Mouse (Mus musculus) hindbrain, embryonic 13.5 days (tissue): Measurements from ENCODE around the gene Trmt1. TPM values are rescaled to one million over a fixed set of nuclear protein-coding genes. Genes with fewer than 3 reads are reported as not detected.

Experiments
- ATAC-seq: fragments of 200-750 bp; cut with Nextera tagmentation; 2 replicates; pipeline ENCODE4 v1.8.0; 2017; ENCODE audit warnings: moderate TSS enrichment; ENCODE audit not compliant: low FRiP score
- H3K27ac ChIP-seq: fragments of 300-500 bp; sonication (generic); 2 replicates; pipeline ENCODE4 v1.5.1; 2015; ENCODE audit warnings: inconsistent platforms, mild to moderate bottlenecking, moderate library complexity
- H3K27me3 ChIP-seq: fragments of 300-500 bp; sonication (generic); 2 replicates; pipeline ENCODE4 v1.6.1; 2015; ENCODE audit warnings: mild to moderate bottlenecking, inconsistent platforms
- H3K36me3 ChIP-seq: fragments of 300-500 bp; sonication (generic); 2 replicates; pipeline ENCODE4 v1.6.1; 2015; ENCODE audit warnings: mild to moderate bottlenecking, inconsistent platforms
- H3K4me1 ChIP-seq: fragments of 300-500 bp; sonication (generic); replicated peaks from 2 replicates; pipeline ENCODE4 v1.6.1; 2015; ENCODE audit warnings: inconsistent platforms
- H3K4me2 ChIP-seq: fragments of 300-500 bp; sonication (generic); 2 replicates; pipeline ENCODE4 v1.6.1; 2015; ENCODE audit warnings: inconsistent platforms, mild to moderate bottlenecking, moderate library complexity
- H3K4me3 ChIP-seq: fragments of 300-500 bp; sonication (generic); 2 replicates; pipeline ENCODE4 v1.5.1; 2015; ENCODE audit warnings: mild to moderate bottlenecking, inconsistent platforms
- H3K9ac ChIP-seq: fragments of 300-500 bp; sonication (generic); 2 replicates; pipeline ENCODE4 v1.6.1; 2015; ENCODE audit warnings: mild to moderate bottlenecking, inconsistent platforms
- H3K9me3 ChIP-seq: fragments of 300-500 bp; sonication (generic); 2 replicates; pipeline ENCODE4 v1.6.1; 2016; ENCODE audit warnings: inconsistent platforms
- WGBS: fragments of 180-500 bp; shearing (Covaris S2); methylation state at CpG from one replicate; pipeline ENCODE4 v1.1.7; 2015; 5-methylcytosine and 5-hydroxymethylcytosine counted together
- polyA plus RNA-seq: library from polyadenylated mRNA; unstranded; fragments of >200 nt; fragmentation: Nextera tagmentation; extraction: Ambion mirVana; gene quantifications from 2 replicates; pipeline ENCODE4 v1.2.1, GENCODE M21; 2015

The Trmt1 gene
- polyA plus RNA-seq, 1 experiment from 2014 or later: 51.9 TPM

DNA sequence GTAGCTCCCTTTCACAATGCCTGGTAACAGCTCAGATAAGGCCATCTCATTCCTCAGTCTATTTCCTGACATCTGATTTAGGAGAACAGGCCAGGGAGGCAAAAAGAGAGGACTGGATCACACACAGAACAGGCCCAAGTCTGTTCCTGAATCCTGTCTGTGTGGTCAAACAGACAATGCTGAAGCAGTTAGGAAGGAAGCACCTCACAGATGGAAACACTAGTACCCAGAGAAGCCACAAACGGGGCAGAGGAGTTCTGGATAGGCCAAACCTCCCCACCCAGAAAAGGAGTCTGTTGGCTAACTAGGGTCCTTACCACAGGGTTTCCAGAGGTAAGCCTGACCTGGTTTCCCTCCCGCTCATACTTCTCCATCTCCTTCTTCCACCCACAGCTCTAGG, 3.9 kb upstream of the Trmt1 start:
- no peak for ATAC-seq
- no peak overlapping the region for H3K4me2 ChIP-seq
- 0 out of 2 replicates have a peak overlapping the region, but pooled peaks have one; percentile 13 for H3K9ac ChIP-seq
- WGBS: 93% methylated on average over 2 of the region's 2 CpGs
- H3K27me3 ChIP-seq: no peaks in the 10 kb centered on the region
- H3K4me3 ChIP-seq: no peak overlapping the region
- H3K9me3 ChIP-seq: no peaks in the 10 kb centered on the region
- H3K27ac ChIP-seq: no peak overlapping the region
- H3K36me3 ChIP-seq: peaks cover 13% of the 10 kb centered on the region
- H3K4me1 ChIP-seq: peaks cover 42% of the 10 kb centered on the region

DNA sequence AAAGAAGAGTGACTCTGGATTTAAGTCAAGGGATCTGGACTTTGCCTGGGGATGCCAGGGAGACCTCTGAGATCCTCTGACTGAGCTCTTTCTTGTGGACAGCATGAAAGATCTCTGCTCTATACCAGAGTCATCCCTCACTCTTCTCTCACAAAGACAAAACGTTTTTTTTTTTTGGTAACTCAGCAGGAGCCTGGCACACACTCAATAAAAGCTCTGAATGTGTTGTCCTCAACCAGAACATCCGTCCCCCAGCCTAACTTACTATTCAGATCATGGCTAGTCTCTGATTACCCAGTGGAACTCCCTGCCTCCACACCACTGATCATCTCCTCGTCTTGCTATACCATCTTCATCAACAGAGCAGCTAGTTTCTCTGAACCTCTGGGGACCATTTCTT, 1.6 kb upstream of the Trmt1 start:
- peak overlapping the region; percentile 35 for H3K27ac ChIP-seq
- no peak overlapping the region for H3K9ac ChIP-seq

DNA sequence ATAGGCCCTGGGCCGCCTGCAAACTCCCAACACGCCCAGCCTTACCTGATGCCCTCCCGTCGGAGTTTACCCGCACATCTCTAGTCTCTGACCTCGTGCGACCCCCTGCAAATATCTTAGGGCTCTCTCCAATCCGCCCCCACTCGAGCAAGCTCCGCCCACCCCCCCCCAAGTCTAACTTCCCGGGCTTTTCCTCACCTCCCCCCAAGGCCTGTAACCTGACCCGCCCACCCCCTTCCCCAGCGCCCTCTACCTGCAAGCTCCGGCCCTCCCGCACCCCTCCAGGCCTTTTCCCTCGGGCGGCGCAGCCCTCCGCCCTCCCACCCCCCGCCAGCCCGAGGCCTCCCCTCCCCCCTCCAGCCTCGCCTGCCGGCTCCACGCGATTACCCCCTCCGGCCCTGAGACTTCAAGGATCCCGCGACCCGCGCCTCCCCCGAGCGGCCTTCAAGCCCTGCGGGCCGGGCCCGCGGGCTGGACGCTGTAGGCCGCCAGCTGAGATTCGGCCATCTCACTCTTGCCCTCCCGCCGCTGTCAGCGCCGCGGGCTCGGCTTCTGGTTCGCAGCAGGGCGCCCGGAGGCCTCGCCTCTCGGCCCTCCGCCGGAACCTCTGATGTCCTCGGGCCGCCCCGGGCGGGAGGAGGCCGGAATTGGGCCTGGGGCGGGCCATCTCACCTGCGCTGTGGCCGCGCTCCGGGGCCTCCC, 1.0 kb downstream of the Trmt1 start:
- ATAC-seq: peak; percentile 22; the same call in 1 of the 2 replicates
- Histone ChIP-seq H3K4me2 (peak overlapping the region; percentile 95), H3K27ac (peak overlapping the region; percentile 89), H3K4me3 (peak overlapping the region; percentile 100), H3K27me3 (no peaks in the 10 kb centered on the region), H3K4me1 (peaks cover 56% of the 10 kb centered on the region), H3K9me3 (no peaks in the 10 kb centered on the region), H3K9ac (peak overlapping the region; percentile 99), H3K36me3 (peaks cover 17% of the 10 kb centered on the region)
- WGBS: under 1% methylated on average over 56 of the region's 62 CpGs

More for the DNA sequence above, 1.6 kb upstream of the Trmt1 start:
- H3K4me3 ChIP-seq: no peak overlapping the region
- H3K4me2 ChIP-seq: no peak overlapping the region
- H3K4me1 ChIP-seq: peaks cover 52% of the 10 kb centered on the region
- no peaks in the 10 kb centered on the region for H3K27me3 ChIP-seq
- H3K36me3 ChIP-seq: peaks cover 11% of the 10 kb centered on the region
- 24% methylated on average over 3 of the region's 3 CpGs for WGBS
- ATAC-seq: no peak
- H3K9me3 ChIP-seq: no peaks in the 10 kb centered on the region

DNA sequence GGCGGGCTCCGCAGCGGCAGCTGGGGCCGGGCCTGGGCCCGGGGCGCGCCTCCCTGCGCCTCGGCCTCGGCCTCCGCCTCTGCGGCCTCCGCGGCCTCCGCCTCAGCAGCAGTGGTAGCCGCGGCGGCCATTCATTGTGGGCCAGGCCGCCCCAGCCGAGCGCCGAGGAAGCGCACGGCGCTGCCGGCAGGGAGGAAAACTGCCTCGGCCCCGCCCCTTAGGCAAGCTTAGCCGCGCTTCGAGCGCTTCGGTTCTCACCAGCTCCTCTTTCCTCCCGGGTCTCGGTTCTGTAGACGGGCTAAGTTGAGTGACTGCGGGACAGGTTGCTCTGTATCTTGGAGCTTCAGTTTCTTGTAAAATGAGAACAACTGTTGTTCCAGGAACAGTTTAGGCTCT, 1.6 kb downstream of the Trmt1 start, which contains the start of gene Nacc1:
Nacc1 (minus strand) TSS at position 158 of the 396 bp plus-strand sequence.
- WGBS: 0% methylated on average over 37 of the region's 37 CpGs
- peaks cover 56% of the 10 kb centered on the region for H3K4me1 ChIP-seq

DNA sequence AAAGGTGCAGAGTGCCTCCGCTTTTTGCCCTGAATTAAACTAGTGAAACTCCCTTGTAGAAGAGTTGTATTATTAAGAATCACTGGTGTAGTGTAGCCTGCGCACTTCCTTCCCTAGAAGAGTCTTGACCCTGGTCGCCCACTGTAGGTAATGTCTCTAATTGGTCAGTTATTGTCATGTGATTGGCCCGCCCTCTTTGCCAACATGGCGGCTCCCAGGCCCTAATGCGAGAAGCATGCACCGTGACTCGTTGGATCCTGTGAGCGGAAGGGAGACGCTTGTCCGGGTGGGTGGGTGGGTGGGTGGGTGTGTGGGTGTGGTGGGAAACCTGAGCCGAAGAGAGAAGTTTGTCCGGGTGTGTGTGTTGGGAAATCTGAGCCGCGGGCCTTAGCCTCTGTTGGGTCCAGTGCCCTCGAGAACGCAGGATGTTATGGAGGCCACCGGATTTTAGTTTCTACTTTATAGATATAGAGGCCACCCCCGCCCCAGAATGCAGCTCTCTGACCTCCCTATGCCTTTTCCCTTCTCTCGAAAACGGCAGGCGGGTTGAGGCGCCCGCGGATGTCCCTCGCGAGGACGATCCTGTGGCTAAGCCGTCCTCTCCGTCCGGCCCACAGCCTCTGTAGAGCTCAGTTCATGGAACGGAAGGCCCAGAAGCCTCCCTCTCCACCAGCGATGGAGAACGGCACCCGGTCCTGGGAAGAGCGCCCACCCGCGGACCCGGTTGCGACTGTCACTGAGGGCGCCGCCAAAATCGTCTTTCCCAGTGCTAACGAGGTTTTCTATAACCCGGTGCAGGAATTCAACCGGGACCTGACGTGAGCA, 3.2 kb downstream of the Trmt1 start:
- peaks cover 30% of the 10 kb centered on the region for H3K36me3 ChIP-seq
- H3K27ac ChIP-seq: peak overlapping the region; percentile 56
- peaks cover 46% of the 10 kb centered on the region for H3K4me1 ChIP-seq
- H3K9me3 ChIP-seq: no peaks in the 10 kb centered on the region
- H3K27me3 ChIP-seq: no peaks in the 10 kb centered on the region
- H3K9ac ChIP-seq: peak overlapping the region; percentile 85
- H3K4me2 ChIP-seq: peak overlapping the region; percentile 95
- peak; percentile 87 for ATAC-seq
- WGBS: under 1% methylated on average over 47 of the region's 47 CpGs
- peak overlapping the region; percentile 100 for H3K4me3 ChIP-seq

More for the DNA sequence above, 1.6 kb downstream of the Trmt1 start, which contains the start of gene Nacc1:
- no peaks in the 10 kb centered on the region for H3K27me3 ChIP-seq
- peak within 1 kb of the TSS; percentile 99 for H3K9ac ChIP-seq
- peak; percentile 78 for ATAC-seq
- H3K27ac ChIP-seq: peak within 1 kb of the TSS; percentile 89
- H3K36me3 ChIP-seq: peaks cover 17% of the 10 kb centered on the region
- H3K4me3 ChIP-seq: peak within 1 kb of the TSS; percentile 100
- H3K9me3 ChIP-seq: no peaks in the 10 kb centered on the region
- peak within 1 kb of the TSS; percentile 95 for H3K4me2 ChIP-seq

DNA sequence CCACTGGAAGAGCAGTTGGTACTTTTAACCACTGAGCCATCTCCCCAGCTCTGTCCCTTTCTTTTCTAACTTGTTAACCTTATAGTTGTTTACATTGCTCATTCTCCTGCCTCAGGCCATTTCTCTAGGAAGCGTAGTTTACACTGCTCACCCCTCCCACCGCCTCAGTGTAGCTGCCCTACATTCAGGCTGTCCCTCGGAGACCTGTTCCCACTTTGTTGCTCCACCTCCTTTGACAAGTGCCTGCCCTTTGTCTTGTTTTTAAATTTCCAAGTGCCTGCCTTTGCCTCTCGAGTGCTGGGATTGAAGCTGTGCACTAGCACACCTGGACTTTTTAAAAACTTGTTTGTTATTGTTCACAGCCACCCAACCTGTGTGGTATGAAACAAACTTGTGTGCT, 7.2 kb downstream of the Trmt1 start:
- Histone ChIP-seq H3K27me3 (no peaks in the 10 kb centered on the region), H3K4me2 (no peak overlapping the region), H3K4me3 (no peak overlapping the region), H3K9ac (no peak overlapping the region), H3K9me3 (no peaks in the 10 kb centered on the region), H3K27ac (no peak overlapping the region), H3K4me1 (peaks cover 17% of the 10 kb centered on the region), H3K36me3 (peaks cover 61% of the 10 kb centered on the region)
- 76% methylated on average over 4 of the region's 4 CpGs for WGBS
- ATAC-seq: no peak

DNA sequence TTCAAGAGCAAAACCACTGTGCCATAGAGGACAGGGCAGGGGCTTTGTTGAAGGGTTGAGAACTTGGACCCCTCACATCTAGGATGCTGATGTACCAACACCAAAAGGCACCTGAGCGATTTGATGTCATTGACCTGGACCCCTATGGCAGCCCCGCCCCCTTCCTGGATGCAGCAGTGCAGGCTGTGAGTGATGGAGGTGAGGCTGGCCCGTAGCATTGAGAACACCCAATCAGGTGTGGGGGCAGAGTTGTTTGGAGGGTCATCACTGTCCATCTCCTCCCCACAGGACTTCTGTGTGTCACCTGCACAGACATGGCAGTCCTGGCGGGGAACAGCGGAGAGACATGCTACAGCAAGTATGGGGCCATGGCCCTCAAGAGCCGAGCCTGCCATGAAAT, 9.0 kb downstream of the Trmt1 start:
- no peak for ATAC-seq
- Histone ChIP-seq H3K4me1 (peaks cover 7% of the 10 kb centered on the region), H3K36me3 (peaks cover 78% of the 10 kb centered on the region), H3K4me2 (no peak overlapping the region), H3K27ac (no peak overlapping the region), H3K4me3 (no peak overlapping the region), H3K9ac (no peak overlapping the region), H3K27me3 (peaks cover 4% of the 10 kb centered on the region; the same call in 1 of the 2 replicates), H3K9me3 (no peaks in the 10 kb centered on the region)
- WGBS: 94% methylated on average over 6 of the region's 6 CpGs

DNA sequence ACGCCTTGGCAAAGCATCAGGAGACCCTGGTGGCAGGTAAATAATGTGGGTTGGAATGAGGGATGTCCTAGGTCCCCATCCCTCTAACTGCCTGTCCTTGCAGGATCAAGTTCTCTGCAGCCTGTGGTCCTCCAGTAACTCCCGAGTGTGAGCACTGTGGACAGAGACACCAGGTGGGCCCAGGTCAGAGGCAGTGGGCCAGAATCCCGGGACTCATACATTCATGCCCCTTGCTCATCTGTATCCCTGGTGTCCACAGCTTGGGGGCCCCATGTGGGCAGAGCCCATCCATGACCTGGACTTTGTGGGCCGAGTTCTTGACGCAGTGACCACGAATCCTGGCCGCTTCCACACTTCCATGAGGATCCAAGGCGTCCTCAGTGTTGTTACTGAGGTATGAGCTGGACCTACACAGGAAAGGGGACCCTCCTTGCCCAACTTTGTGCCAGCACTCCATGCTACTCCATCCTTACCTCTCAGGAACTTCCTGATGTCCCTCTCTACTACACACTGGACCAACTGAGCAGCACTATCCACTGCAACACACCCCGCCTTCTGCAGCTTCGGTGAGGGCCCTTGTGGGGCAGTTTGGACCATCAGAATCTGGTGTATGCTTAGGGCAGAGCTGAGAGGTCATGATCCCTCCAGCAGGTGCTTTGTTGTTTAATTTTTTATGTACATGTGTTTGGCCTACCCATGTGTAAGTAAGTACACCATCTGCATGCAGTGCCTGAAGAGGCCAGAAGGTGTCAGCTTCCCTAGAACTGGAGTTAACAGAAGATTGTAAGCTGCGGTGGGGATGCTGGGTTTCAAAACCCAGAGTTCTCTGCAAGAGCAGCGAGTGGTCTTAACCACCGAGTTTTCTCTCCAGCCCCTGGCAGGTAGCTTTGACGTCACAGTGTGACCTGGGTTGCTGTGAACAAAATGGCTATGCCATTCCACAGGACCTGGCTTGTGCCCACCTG, 11.3 kb downstream of the Trmt1 start:
- Histone ChIP-seq H3K27ac (no peak overlapping the region), H3K4me1 (peaks cover 13% of the 10 kb centered on the region; the same call in 1 of the 2 replicates), H3K36me3 (peaks cover 66% of the 10 kb centered on the region), H3K4me2 (no peak overlapping the region), H3K9me3 (no peaks in the 10 kb centered on the region), H3K9ac (no peak overlapping the region), H3K4me3 (no peak overlapping the region), H3K27me3 (peaks cover 27% of the 10 kb centered on the region)
- 92% methylated on average over 14 of the region's 14 CpGs for WGBS
- no peak for ATAC-seq

DNA sequence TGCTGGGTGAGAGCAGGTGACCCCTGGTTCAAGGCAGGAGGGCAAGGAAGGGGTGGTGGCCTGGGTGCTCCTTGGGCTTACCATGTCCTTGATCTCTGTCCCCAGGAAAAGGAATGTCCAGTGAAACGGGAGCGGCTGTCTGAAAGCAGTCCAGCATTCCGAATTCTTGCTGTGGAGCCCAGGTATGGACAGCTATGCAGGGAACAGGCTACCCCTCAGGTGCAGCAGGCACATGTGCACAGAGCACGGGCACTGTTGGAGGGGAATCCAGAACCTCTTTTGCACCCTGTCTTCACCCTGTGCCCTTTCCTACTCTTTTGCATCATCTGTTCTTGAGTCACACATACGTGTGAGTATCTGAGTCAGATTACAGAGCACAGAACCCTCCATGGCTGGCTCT, 12.2 kb downstream of the Trmt1 start:
- Histone ChIP-seq H3K27me3 (peaks cover 35% of the 10 kb centered on the region), H3K4me3 (no peak overlapping the region), H3K27ac (no peak overlapping the region), H3K9me3 (no peaks in the 10 kb centered on the region), H3K9ac (no peak overlapping the region), H3K4me2 (no peak overlapping the region), H3K4me1 (peaks cover 13% of the 10 kb centered on the region; the same call in 1 of the 2 replicates), H3K36me3 (peaks cover 59% of the 10 kb centered on the region)
- ATAC-seq: no peak
- WGBS: 95% methylated on average over 5 of the region's 5 CpGs

DNA sequence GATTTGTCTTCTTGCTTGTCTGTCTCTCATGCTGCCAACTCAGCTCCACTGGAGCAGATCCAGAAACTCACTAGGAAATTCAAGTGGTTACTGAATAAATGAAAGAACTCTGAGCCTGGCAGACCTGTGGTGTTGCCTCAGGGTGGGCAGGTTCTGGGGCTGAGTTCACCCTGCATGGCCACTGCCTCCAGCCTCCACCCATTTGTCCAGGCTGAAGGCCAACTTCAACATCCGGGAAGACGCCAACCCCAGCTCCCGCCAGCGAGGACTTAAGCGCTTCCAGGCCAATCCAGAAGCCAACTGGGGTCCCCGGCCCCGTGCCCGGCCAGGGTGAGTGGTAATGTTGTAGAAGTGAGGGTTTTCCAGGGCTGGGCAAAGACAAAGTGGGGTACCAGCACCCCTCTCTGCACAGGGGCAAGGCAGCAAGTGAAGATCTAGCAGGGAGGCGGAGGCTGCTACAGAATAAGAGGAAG, 12.9 kb downstream of the Trmt1 start:
- Histone ChIP-seq H3K27ac (no peak overlapping the region), H3K4me3 (no peak overlapping the region), H3K4me2 (no peak overlapping the region), H3K4me1 (peaks cover 17% of the 10 kb centered on the region), H3K36me3 (peaks cover 52% of the 10 kb centered on the region), H3K27me3 (peaks cover 42% of the 10 kb centered on the region), H3K9ac (no peak overlapping the region), H3K9me3 (no peaks in the 10 kb centered on the region)
- 95% methylated on average over 9 of the region's 9 CpGs for WGBS
- no peak for ATAC-seq

DNA sequence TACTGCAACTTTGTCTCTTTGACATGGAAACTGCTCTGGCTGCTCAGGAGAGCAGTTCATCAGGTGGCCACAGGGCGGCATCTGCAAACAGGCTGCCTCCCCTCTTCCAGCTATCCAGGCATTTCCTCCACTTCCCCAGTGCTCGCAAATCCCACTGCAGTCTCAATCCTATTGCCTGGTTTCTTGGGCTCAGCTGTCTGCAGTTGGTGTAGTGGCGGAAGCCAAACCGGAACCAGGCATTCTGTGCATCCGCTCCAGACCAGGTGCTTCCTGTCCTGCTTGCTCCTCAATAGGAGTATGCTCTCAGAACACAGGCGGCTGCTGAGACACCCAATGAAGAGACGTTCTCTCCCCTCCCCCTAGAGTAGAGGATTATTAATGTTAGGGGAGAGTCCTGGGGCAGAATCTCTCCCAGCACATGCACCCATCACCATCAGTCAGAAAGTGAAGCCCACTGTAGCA, 13.8 kb downstream of the Trmt1 start:
- Histone ChIP-seq H3K4me3 (no peak overlapping the region), H3K9ac (no peak overlapping the region), H3K27ac (peak overlapping the region; percentile 68), H3K36me3 (peaks cover 43% of the 10 kb centered on the region), H3K27me3 (peaks cover 51% of the 10 kb centered on the region), H3K4me1 (peaks cover 24% of the 10 kb centered on the region), H3K9me3 (no peaks in the 10 kb centered on the region), H3K4me2 (no peak overlapping the region)
- 54% methylated on average over 7 of the region's 7 CpGs for WGBS
- no peak for ATAC-seq
